Mouse (Mus musculus): ENCODE measurements around the gene Mrpl48. TPM values are rescaled to one million over a fixed set of nuclear protein-coding genes. Genes with fewer than 3 reads are reported as not detected.

The Mrpl48 gene
- 30.7 TPM for polyA plus RNA-seq (2012; fragmentation: generic; extraction: Trizol)
- long read RNA-seq, experiment 1, full-length matches to known transcripts = 38 of 45 reads
- long read RNA-seq, experiment 1, partial matches to known transcripts = 4 of 45 reads
- long read RNA-seq, experiment 1, other reads (novel, unspliced or antisense) = 3 of 45 reads
- long read RNA-seq, experiment 2, full-length matches to known transcripts = 19 of 22 reads
- long read RNA-seq, experiment 2, partial matches to known transcripts = 0 of 22 reads
- long read RNA-seq, experiment 2, other reads (novel, unspliced or antisense) = 3 of 22 reads

DNA sequence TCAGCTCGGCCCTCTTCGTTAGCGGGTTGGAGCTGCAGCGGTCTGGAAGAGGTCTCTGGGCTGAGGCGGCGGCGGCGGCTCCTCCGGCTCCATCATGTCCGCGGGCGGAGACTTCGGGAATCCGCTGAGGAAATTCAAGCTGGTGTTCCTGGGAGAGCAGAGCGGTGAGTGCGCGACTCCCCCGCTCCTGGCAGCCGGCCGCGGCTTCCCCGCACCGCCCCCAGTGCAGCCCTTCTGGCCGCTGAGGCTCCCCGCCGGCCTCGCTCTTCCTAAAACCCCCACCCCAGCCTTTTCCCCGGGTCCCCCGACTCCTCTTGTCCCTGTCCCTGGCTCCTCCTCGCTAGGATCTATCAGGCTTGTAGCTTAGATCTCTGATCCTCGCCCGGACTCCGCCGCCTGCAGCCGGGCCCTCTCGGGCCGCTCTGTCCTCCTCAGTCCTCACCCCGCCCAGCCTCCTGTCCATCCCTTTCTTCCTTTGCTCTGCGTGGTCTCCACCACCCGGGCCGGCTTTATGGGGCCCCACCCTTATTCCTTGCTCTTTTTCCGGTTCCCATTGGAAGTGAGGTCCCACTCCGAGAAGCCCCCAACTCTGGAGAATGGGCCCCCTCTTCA, at the start of gene Mrpl48:
Mrpl48 (minus strand) TSS at position 172 of the 612 bp plus-strand sequence.
- Histone ChIP-seq H3K36me3 (ENCODE audit: control insufficient read depth, insufficient read depth) (no peaks in the 10 kb centered on the region), H3K79me3 (ENCODE audit: low read depth) (peaks cover 49% of the 10 kb centered on the region), H3K79me2 (ENCODE audit: control insufficient read depth, insufficient read depth) (peaks cover 56% of the 10 kb centered on the region), H3K27me3 (ENCODE audit: control insufficient read depth, insufficient read depth, insufficient read length) (no peaks in the 10 kb centered on the region), H3ac (ENCODE audit: control insufficient read depth, insufficient read length, low read depth) (peak within 1 kb of the TSS; percentile 71), H3K4me3 (ENCODE audit: insufficient read depth, poor library complexity, severe bottlenecking) (peak within 1 kb of the TSS; percentile 79)
- TF ChIP-seq MYOD1 (IDR thresholded peaks at IDR 0.05; ENCODE audit: control insufficient read depth, insufficient read length, low read depth) = no peak
- TF ChIP-seq MYOG (IDR thresholded peaks at IDR 0.05; ENCODE audit: control insufficient read depth, extremely low read depth, insufficient read length) = no peak
- no peak for TF ChIP-seq MAX (IDR thresholded peaks at IDR 0.05)
- no peak for TF ChIP-seq CEBPB (IDR thresholded peaks at IDR 0.05; ENCODE audit: low read depth)
- no peak for TF ChIP-seq CTCF (IDR thresholded peaks at IDR 0.05; ENCODE audit: control insufficient read depth, insufficient read depth, insufficient read length)

DNA sequence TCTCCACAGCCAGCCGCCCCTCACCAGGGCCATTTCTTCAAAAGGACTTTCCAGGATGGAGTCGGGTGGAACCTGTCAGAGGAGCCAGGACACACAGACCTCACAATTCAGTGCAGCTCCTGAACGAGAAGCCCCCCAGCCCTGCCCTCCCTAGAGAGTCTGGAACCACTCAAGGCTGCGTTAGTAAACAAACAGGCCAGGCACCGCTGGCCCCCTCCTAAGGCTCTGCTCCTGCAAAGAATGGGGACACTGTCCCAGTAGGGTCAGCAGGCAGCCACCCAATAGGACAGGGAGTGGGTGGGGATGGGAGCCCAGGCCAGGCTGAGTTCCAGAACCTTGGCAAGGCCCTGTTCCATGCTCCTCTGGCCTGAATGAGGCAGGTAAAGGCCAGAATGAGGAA, 48.6 kb upstream of the Mrpl48 start:
- H3K27me3 ChIP-seq (ENCODE audit: control insufficient read depth, insufficient read depth, insufficient read length) = no peaks in the 10 kb centered on the region
- no peak overlapping the region for H3K4me3 ChIP-seq (ENCODE audit: insufficient read depth, poor library complexity, severe bottlenecking)
- no peak overlapping the region for H3ac ChIP-seq (ENCODE audit: control insufficient read depth, insufficient read length, low read depth)
- H3K79me3 ChIP-seq (ENCODE audit: low read depth) = no peaks in the 10 kb centered on the region
- H3K36me3 ChIP-seq (ENCODE audit: control insufficient read depth, insufficient read depth) = no peaks in the 10 kb centered on the region
- TF ChIP-seq CEBPB (IDR thresholded peaks at IDR 0.05; ENCODE audit: low read depth) (no peak), CTCF (IDR thresholded peaks at IDR 0.05; ENCODE audit: control insufficient read depth, insufficient read depth, insufficient read length) (no peak), FOSL1 (IDR thresholded peaks at IDR 0.05; ENCODE audit: insufficient read depth, low read length, poor library complexity, severe bottlenecking) (no peak), USF1 (IDR thresholded peaks at IDR 0.05; ENCODE audit: low read depth) (no peak), MYOD1 (IDR thresholded peaks at IDR 0.05; ENCODE audit: control insufficient read depth, insufficient read length, low read depth) (no peak), MYOG (IDR thresholded peaks at IDR 0.05; ENCODE audit: control insufficient read depth, extremely low read depth, insufficient read length) (no peak), MAX (IDR thresholded peaks at IDR 0.05) (no peak)
- H3K79me2 ChIP-seq (ENCODE audit: control insufficient read depth, insufficient read depth) = no peaks in the 10 kb centered on the region

GRCm38 (mm10) chr7:100654441-100654840, 46.3 kb upstream of the Mrpl48 start:
- Histone ChIP-seq H3ac (ENCODE audit: control insufficient read depth, insufficient read length, low read depth) (no peak overlapping the region), H3K4me3 (ENCODE audit: insufficient read depth, poor library complexity, severe bottlenecking) (no peak overlapping the region), H3K27me3 (ENCODE audit: control insufficient read depth, insufficient read depth, insufficient read length) (no peaks in the 10 kb centered on the region), H3K79me2 (ENCODE audit: control insufficient read depth, insufficient read depth) (no peaks in the 10 kb centered on the region), H3K36me3 (ENCODE audit: control insufficient read depth, insufficient read depth) (no peaks in the 10 kb centered on the region), H3K79me3 (ENCODE audit: low read depth) (no peaks in the 10 kb centered on the region)
- TF ChIP-seq FOSL1 (IDR thresholded peaks at IDR 0.05; ENCODE audit: insufficient read depth, low read length, poor library complexity, severe bottlenecking) (no peak), MAX (IDR thresholded peaks at IDR 0.05) (no peak), USF1 (IDR thresholded peaks at IDR 0.05; ENCODE audit: low read depth) (no peak), MYOG (IDR thresholded peaks at IDR 0.05; ENCODE audit: control insufficient read depth, extremely low read depth, insufficient read length) (no peak), CTCF (IDR thresholded peaks at IDR 0.05; ENCODE audit: control insufficient read depth, insufficient read depth, insufficient read length) (no peak), MYOD1 (IDR thresholded peaks at IDR 0.05; ENCODE audit: control insufficient read depth, insufficient read length, low read depth) (no peak), CEBPB (IDR thresholded peaks at IDR 0.05; ENCODE audit: low read depth) (no peak)

DNA sequence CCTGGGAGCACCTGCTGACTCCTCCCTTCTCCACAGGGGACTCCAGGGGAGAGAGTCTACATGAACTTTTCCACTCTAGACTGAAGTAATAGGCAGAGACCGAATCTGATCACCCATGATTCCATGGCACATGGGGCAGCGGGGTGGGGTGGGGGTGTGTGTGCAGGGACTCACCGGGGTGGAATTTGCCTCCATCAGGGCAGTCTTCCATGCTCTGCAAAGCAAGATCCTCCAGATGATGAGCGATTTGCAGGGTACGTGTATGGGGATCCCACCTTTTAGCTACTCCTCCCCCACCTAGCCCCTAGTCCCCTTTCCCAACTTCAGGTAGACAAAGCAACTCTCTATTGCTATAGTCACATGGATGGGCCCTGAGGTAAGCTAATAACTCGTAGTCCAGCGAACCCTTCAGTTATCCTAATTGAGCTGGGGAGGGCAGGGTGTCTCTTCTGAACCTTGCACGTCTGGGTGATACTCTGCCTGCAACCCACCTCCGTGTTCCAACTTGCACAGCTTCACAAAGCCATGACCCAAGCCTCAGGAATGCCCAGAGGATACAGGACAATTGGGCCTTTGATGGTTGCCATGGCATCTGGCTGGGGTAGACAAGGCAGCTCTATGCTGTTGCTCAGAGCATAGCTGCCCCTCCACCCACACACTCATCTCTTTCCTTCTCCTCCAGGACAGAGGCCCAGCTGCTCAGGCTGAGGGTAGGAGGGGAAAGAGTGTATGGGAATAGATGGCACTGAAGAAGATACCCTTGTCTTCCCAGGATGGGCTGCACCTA, 45.6 kb upstream of the Mrpl48 start:
- Histone ChIP-seq H3K79me3 (ENCODE audit: low read depth) (no peaks in the 10 kb centered on the region), H3K27me3 (ENCODE audit: control insufficient read depth, insufficient read depth, insufficient read length) (no peaks in the 10 kb centered on the region), H3K79me2 (ENCODE audit: control insufficient read depth, insufficient read depth) (no peaks in the 10 kb centered on the region), H3K4me3 (ENCODE audit: insufficient read depth, poor library complexity, severe bottlenecking) (no peak overlapping the region), H3ac (ENCODE audit: control insufficient read depth, insufficient read length, low read depth) (no peak overlapping the region), H3K36me3 (ENCODE audit: control insufficient read depth, insufficient read depth) (no peaks in the 10 kb centered on the region)
- TF ChIP-seq MYOG (IDR thresholded peaks at IDR 0.05; ENCODE audit: control insufficient read depth, extremely low read depth, insufficient read length) (no peak), CEBPB (IDR thresholded peaks at IDR 0.05; ENCODE audit: low read depth) (no peak), USF1 (IDR thresholded peaks at IDR 0.05; ENCODE audit: low read depth) (no peak), MYOD1 (IDR thresholded peaks at IDR 0.05; ENCODE audit: control insufficient read depth, insufficient read length, low read depth) (no peak), MAX (IDR thresholded peaks at IDR 0.05) (no peak), CTCF (IDR thresholded peaks at IDR 0.05; ENCODE audit: control insufficient read depth, insufficient read depth, insufficient read length) (no peak), FOSL1 (IDR thresholded peaks at IDR 0.05; ENCODE audit: insufficient read depth, low read length, poor library complexity, severe bottlenecking) (no peak)

DNA sequence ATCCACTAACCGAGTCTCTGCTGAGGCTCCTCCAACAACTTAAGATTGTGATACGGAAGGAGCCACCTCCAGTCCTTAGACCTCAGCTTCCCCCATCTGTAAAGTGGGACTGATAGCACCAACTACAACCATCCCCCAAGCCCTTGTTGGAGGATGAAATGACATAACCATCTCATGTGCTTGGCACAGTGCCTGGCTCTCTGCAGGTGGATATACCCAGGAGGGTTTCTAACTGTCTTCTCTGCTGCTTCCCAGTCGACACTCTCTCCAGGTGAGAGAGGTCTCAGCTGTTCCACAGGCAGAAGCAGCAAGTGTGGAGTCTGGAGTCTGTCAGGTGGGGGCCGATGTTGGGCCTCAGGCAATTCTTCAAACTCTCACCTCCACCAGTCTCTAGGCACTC, 42.9 kb upstream of the Mrpl48 start:
- Histone ChIP-seq H3K36me3 (ENCODE audit: control insufficient read depth, insufficient read depth) (no peaks in the 10 kb centered on the region), H3K4me3 (ENCODE audit: insufficient read depth, poor library complexity, severe bottlenecking) (no peak overlapping the region), H3K79me3 (ENCODE audit: low read depth) (no peaks in the 10 kb centered on the region), H3K79me2 (ENCODE audit: control insufficient read depth, insufficient read depth) (no peaks in the 10 kb centered on the region), H3ac (ENCODE audit: control insufficient read depth, insufficient read length, low read depth) (no peak overlapping the region), H3K27me3 (ENCODE audit: control insufficient read depth, insufficient read depth, insufficient read length) (no peaks in the 10 kb centered on the region)
- TF ChIP-seq FOSL1 (IDR thresholded peaks at IDR 0.05; ENCODE audit: insufficient read depth, low read length, poor library complexity, severe bottlenecking) = no peak
- TF ChIP-seq USF1 (IDR thresholded peaks at IDR 0.05; ENCODE audit: low read depth) = no peak
- no peak for TF ChIP-seq CEBPB (IDR thresholded peaks at IDR 0.05; ENCODE audit: low read depth)
- no peak for TF ChIP-seq MYOD1 (IDR thresholded peaks at IDR 0.05; ENCODE audit: control insufficient read depth, insufficient read length, low read depth)
- no peak for TF ChIP-seq MAX (IDR thresholded peaks at IDR 0.05)
- no peak for TF ChIP-seq MYOG (IDR thresholded peaks at IDR 0.05; ENCODE audit: control insufficient read depth, extremely low read depth, insufficient read length)
- no peak for TF ChIP-seq CTCF (IDR thresholded peaks at IDR 0.05; ENCODE audit: control insufficient read depth, insufficient read depth, insufficient read length)

Measured in C2C12 (cell line).